Mouse (Mus musculus) midbrain, postnatal 0 days (tissue): ENCODE results near the gene Rras. TPM values are rescaled to one million over a fixed set of nuclear protein-coding genes. Genes with fewer than 3 reads are reported as not detected.

ENCODE experiments used
- ATAC-seq: fragments of 200-750 bp; cut with Nextera tagmentation; 2 replicates; pipeline ENCODE4 v1.8.0; 2017; ENCODE audit warnings: moderate number of reproducible peaks, mild to moderate bottlenecking, moderate TSS enrichment, moderate library complexity; ENCODE audit not compliant: low FRiP score
- DNase-seq: peaks from one replicate; pipeline ENCODE4 v3.0.0-alpha.2; 2015; ENCODE audit warnings: low spot score
- H3K27ac ChIP-seq: fragments of 300-500 bp; sonication (generic); 2 replicates; pipeline ENCODE4 v1.5.1; 2014; ENCODE audit warnings: low read depth, mild to moderate bottlenecking, low read length, mixed read lengths
- H3K27me3 ChIP-seq: fragments of 300-500 bp; sonication (generic); 2 replicates; pipeline ENCODE4 v1.6.1; 2014; ENCODE audit warnings: low read length, control low read depth, mixed read lengths; ENCODE audit not compliant: insufficient read depth
- H3K36me3 ChIP-seq: fragments of 300-500 bp; sonication (generic); 2 replicates; pipeline ENCODE4 v1.6.1; 2014; ENCODE audit warnings: low read length, control low read depth, mixed read lengths; ENCODE audit not compliant: insufficient read depth
- H3K4me1 ChIP-seq: fragments of 300-500 bp; sonication (generic); 2 replicates; pipeline ENCODE4 v1.6.1; 2014; ENCODE audit warnings: mild to moderate bottlenecking, control low read depth, antibody characterized with exemption, low read length, mixed read lengths; ENCODE audit not compliant: insufficient read depth
- H3K4me2 ChIP-seq: fragments of 300-500 bp; sonication (generic); 2 replicates; pipeline ENCODE4 v1.6.1; 2014; ENCODE audit warnings: low read depth, mild to moderate bottlenecking, low read length, mixed read lengths; ENCODE audit not compliant: poor library complexity, severe bottlenecking
- H3K4me3 ChIP-seq: fragments of 300-500 bp; sonication (generic); 2 replicates; pipeline ENCODE4 v1.5.1; 2014; ENCODE audit warnings: low read depth, mild to moderate bottlenecking, low read length, moderate library complexity
- H3K9ac ChIP-seq: fragments of 300-500 bp; sonication (generic); replicated peaks from 2 replicates; pipeline ENCODE4 v1.6.1; 2014; ENCODE audit warnings: mild to moderate bottlenecking, low read length, moderate library complexity, mixed read lengths; ENCODE audit not compliant: poor library complexity, severe bottlenecking
- H3K9me3 ChIP-seq: fragments of 300-500 bp; sonication (generic); 2 replicates; pipeline ENCODE4 v1.6.1; 2016; ENCODE audit warnings: low read length, control low read depth
- CTCF ChIP-seq: IDR thresholded peaks from 2 replicates; pipeline ENCODE4 v1.5.1; 2016; ENCODE audit warnings: antibody characterized with exemption, mild to moderate bottlenecking
- WGBS: fragments of 180-500 bp; shearing (Covaris S2); extraction: QIAGEN DNeasy Blood & Tissue Kit; methylation state at CpG from one replicate; pipeline ENCODE4 v1.1.7; 2014; 5-methylcytosine and 5-hydroxymethylcytosine counted together
- microRNA-seq: library from miRNA; unstranded; fragments of <30 nt; microRNA quantifications from one replicate; pipeline ENCODE4, GENCODE M21; 2016; ENCODE audit warnings: borderline number of aligned reads
- polyA plus RNA-seq: library from polyadenylated mRNA; unstranded; fragments of >200 nt; fragmentation: Nextera tagmentation; extraction: Ambion mirVana; gene quantifications from 2 replicates; pipeline ENCODE4 v1.2.1, GENCODE M21; 2015
- total RNA-seq: library from RNA; depleted of rRNA; stranded (reverse); fragments of >200 nt; gene quantifications from 2 replicates; pipeline ENCODE4 v1.2.3, GENCODE M21; 2014; rRNA removed

The Rras gene
- total and polyA plus RNA-seq, 2 experiments from 2014 or later: 7.9 to 14.0 TPM

GRCm38 (mm10) chr7:45069671-45070070, 51.9 kb downstream of the Rras start:
- Histone ChIP-seq H3K4me2 (no peak overlapping the region), H3K9me3 (no peaks in the 10 kb centered on the region), H3K27ac (no peak overlapping the region), H3K36me3 (peaks cover 13% of the 10 kb centered on the region), H3K9ac (no peak overlapping the region), H3K4me1 (no peaks in the 10 kb centered on the region), H3K4me3 (no peak overlapping the region), H3K27me3 (no peaks in the 10 kb centered on the region)
- TF ChIP-seq CTCF: no peak
- DNase-seq (no peak), ATAC-seq (no peak)
- WGBS: 90% methylated on average over 2 of the region's 2 CpGs

Small RNA genes within 50 kb of the gene (microRNA-seq; reads per million reads assigned to microRNA genes)
- not detected for gene Mir7054

Other genes with a start within 250 kb of the Rras start
Only the 30 nearest of the 35 such genes appear.
- gene Akt1s1, start 169.0 kb upstream of the Rras start, total RNA-seq: 104 and 120 TPM in 2 replicates
- 89.1 and 91.0 TPM in 2 replicates for gene Akt1s1, start 169.0 kb upstream of the Rras start, polyA plus RNA-seq
- 79.7 and 129 TPM in 2 replicates for gene Tbc1d17, start 168.9 kb upstream of the Rras start, total RNA-seq
- 115 and 126 TPM in 2 replicates for gene Tbc1d17, start 168.9 kb upstream of the Rras start, polyA plus RNA-seq
- 29.5 and 32.4 TPM in 2 replicates for gene Pnkp, start 160.8 kb upstream of the Rras start, total RNA-seq
- gene Pnkp, start 160.8 kb upstream of the Rras start, polyA plus RNA-seq: 31.2 and 31.5 TPM in 2 replicates
- 484 and 500 TPM in 2 replicates for gene Ptov1, start 148.2 kb upstream of the Rras start, total RNA-seq
- 430 and 439 TPM in 2 replicates for gene Ptov1, start 148.2 kb upstream of the Rras start, polyA plus RNA-seq
- gene Med25, start 125.2 kb upstream of the Rras start, total RNA-seq: 153 and 182 TPM in 2 replicates
- 150 and 154 TPM in 2 replicates for gene Med25, start 125.2 kb upstream of the Rras start, polyA plus RNA-seq
- gene Fuz, start 121.9 kb upstream of the Rras start, total RNA-seq: 18.5 and 22.4 TPM in 2 replicates
- gene Fuz, start 121.9 kb upstream of the Rras start, polyA plus RNA-seq: 14.8 and 15.4 TPM in 2 replicates
- 208 and 238 TPM in 2 replicates for gene Ap2a1, start 88.5 kb upstream of the Rras start, total RNA-seq
- 128 and 129 TPM in 2 replicates for gene Ap2a1, start 88.5 kb upstream of the Rras start, polyA plus RNA-seq
- not detected in 2 replicates for gene Tsks, start 74.8 kb upstream of the Rras start, total RNA-seq
- gene Tsks, start 74.8 kb upstream of the Rras start, polyA plus RNA-seq: 0.12 and 0.17 TPM in 2 replicates
- 88.1 and 90.1 TPM in 2 replicates for gene Cpt1c, start 43.1 kb upstream of the Rras start, total RNA-seq
- 54.0 and 56.9 TPM in 2 replicates for gene Cpt1c, start 43.1 kb upstream of the Rras start, polyA plus RNA-seq
- gene Prmt1, start 31.4 kb upstream of the Rras start, total RNA-seq: 218 and 285 TPM in 2 replicates
- gene Prmt1, start 31.4 kb upstream of the Rras start, polyA plus RNA-seq: 580 and 583 TPM in 2 replicates
- 37.2 and 40.6 TPM in 2 replicates for gene Irf3, start 20.3 kb upstream of the Rras start, total RNA-seq
- 25.6 and 25.9 TPM in 2 replicates for gene Irf3, start 20.3 kb upstream of the Rras start, polyA plus RNA-seq
- gene Bcl2l12, start 19.2 kb upstream of the Rras start, total RNA-seq: 7.8 and 11.4 TPM in 2 replicates
- 5.9 and 8.4 TPM in 2 replicates for gene Bcl2l12, start 19.2 kb upstream of the Rras start, polyA plus RNA-seq
- 86.5 and 90.9 TPM in 2 replicates for gene Scaf1, start 1.6 kb upstream of the Rras start, total RNA-seq
- 49.0 and 53.3 TPM in 2 replicates for gene Scaf1, start 1.6 kb upstream of the Rras start, polyA plus RNA-seq
- 17.4 and 17.9 TPM in 2 replicates for gene Prr12, start 34.9 kb downstream of the Rras start, total RNA-seq
- 8.8 and 9.2 TPM in 2 replicates for gene Prr12, start 34.9 kb downstream of the Rras start, polyA plus RNA-seq
- gene Nosip, start 44.5 kb downstream of the Rras start, total RNA-seq: 68.3 and 79.4 TPM in 2 replicates
- gene Nosip, start 44.5 kb downstream of the Rras start, polyA plus RNA-seq: 70.0 and 72.3 TPM in 2 replicates
- 7.7 and 10.3 TPM in 2 replicates for gene Prrg2, start 44.7 kb downstream of the Rras start, total RNA-seq
- gene Prrg2, start 44.7 kb downstream of the Rras start, polyA plus RNA-seq: 13.7 and 15.7 TPM in 2 replicates
- gene Rcn3, start 74.3 kb downstream of the Rras start, total RNA-seq: 24.2 and 29.5 TPM in 2 replicates
- 31.9 and 33.6 TPM in 2 replicates for gene Rcn3, start 74.3 kb downstream of the Rras start, polyA plus RNA-seq
- gene Fcgrt, start 85.9 kb downstream of the Rras start, total RNA-seq: 27.2 and 30.5 TPM in 2 replicates
- 36.4 and 44.5 TPM in 2 replicates for gene Fcgrt, start 85.9 kb downstream of the Rras start, polyA plus RNA-seq
- gene Rps11, start 106.5 kb downstream of the Rras start, total RNA-seq: 1,069 and 1,136 TPM in 2 replicates
- 671 and 697 TPM in 2 replicates for gene Rps11, start 106.5 kb downstream of the Rras start, polyA plus RNA-seq
- gene Rpl13a, start 110.8 kb downstream of the Rras start, total RNA-seq: 1,048 and 1,621 TPM in 2 replicates
- gene Rpl13a, start 110.8 kb downstream of the Rras start, polyA plus RNA-seq: 667 and 701 TPM in 2 replicates
- gene Gm45713, start 118.3 kb downstream of the Rras start, total RNA-seq: 2.0 TPM in 1 of 2 replicates, not detected in the other
- 0.39 TPM in 1 of 2 replicates, not detected in the other for gene Gm45713, start 118.3 kb downstream of the Rras start, polyA plus RNA-seq
- gene Flt3l, start 118.5 kb downstream of the Rras start, total RNA-seq: 3.4 and 7.8 TPM in 2 replicates
- 1.3 and 1.7 TPM in 2 replicates for gene Flt3l, start 118.5 kb downstream of the Rras start, polyA plus RNA-seq
- gene Pih1d1, start 136.3 kb downstream of the Rras start, total RNA-seq: 104 and 124 TPM in 2 replicates
- gene Pih1d1, start 136.3 kb downstream of the Rras start, polyA plus RNA-seq: 77.1 and 81.6 TPM in 2 replicates
- gene Aldh16a1, start 136.6 kb downstream of the Rras start, total RNA-seq: 18.9 and 22.0 TPM in 2 replicates
- 12.9 and 15.2 TPM in 2 replicates for gene Aldh16a1, start 136.6 kb downstream of the Rras start, polyA plus RNA-seq
- gene Slc17a7, start 146.0 kb downstream of the Rras start, total RNA-seq: 1.9 and 2.5 TPM in 2 replicates
- 0.95 and 0.96 TPM in 2 replicates for gene Slc17a7, start 146.0 kb downstream of the Rras start, polyA plus RNA-seq
- gene Gfy, start 161.6 kb downstream of the Rras start, total RNA-seq: not detected in 2 replicates
- 0.11 and 0.51 TPM in 2 replicates for gene Gfy, start 161.6 kb downstream of the Rras start, polyA plus RNA-seq
- gene Pth2, start 163.0 kb downstream of the Rras start, total RNA-seq: not detected in 2 replicates
- gene Pth2, start 163.0 kb downstream of the Rras start, polyA plus RNA-seq: 0.93 and 1.3 TPM in 2 replicates
- 0.24 and 0.38 TPM in 2 replicates for gene Ccdc155, start 186.9 kb downstream of the Rras start, total RNA-seq
- gene Ccdc155, start 186.9 kb downstream of the Rras start, polyA plus RNA-seq: 0.32 and 0.50 TPM in 2 replicates
- 9.0 and 14.4 TPM in 2 replicates for gene Dkkl1, start 194.2 kb downstream of the Rras start, total RNA-seq
- 23.8 and 23.9 TPM in 2 replicates for gene Dkkl1, start 194.2 kb downstream of the Rras start, polyA plus RNA-seq
- gene Tead2, start 197.8 kb downstream of the Rras start, total RNA-seq: 31.2 and 54.8 TPM in 2 replicates
- 16.8 and 17.0 TPM in 2 replicates for gene Tead2, start 197.8 kb downstream of the Rras start, polyA plus RNA-seq